Mouse (Mus musculus): ENCODE measurements around the gene Ranbp10. TPM values are rescaled to one million over a fixed set of nuclear protein-coding genes. Genes with fewer than 3 reads are reported as not detected.

Ranbp10 gene
- polyA plus RNA-seq, 1 experiment from 2014 or later = 7.1 TPM

GRCm38 (mm10) chr8:105811061-105811460, 16.1 kb downstream of the Ranbp10 start:
- DNase-seq (ENCODE audit: low spot score) (no peak), ATAC-seq (ENCODE audit: low FRiP score, low TSS enrichment) (0 out of 2 replicates have a peak, but pooled peaks have one; percentile 28)
- H3K36me3 ChIP-seq (ENCODE audit: control insufficient read depth, insufficient read depth, low read length) = no peaks in the 10 kb centered on the region
- no peak for TF ChIP-seq CTCF (IDR thresholded peaks at IDR 0.05; ENCODE audit: low read depth)
- TF ChIP-seq EP300 (optimal IDR thresholded peaks at IDR 0.05) = no peak
- H3K27ac ChIP-seq (replicated peaks) = no peak overlapping the region
- no peaks in the 10 kb centered on the region for H3K27me3 ChIP-seq (ENCODE audit: control insufficient read depth, insufficient read depth, low read length)
- H3K4me3 ChIP-seq (ENCODE audit: low read depth, low read length) = no peak overlapping the region
- H3K4me2 ChIP-seq (replicated peaks; ENCODE audit: low read depth) = no peak overlapping the region
- no peak overlapping the region for H3K9ac ChIP-seq (ENCODE audit: low read length)
- WGBS = 73% methylated on average over 10 of the region's 10 CpGs
- no peaks in the 10 kb centered on the region for H3K4me1 ChIP-seq (replicated peaks; ENCODE audit: control insufficient read depth, insufficient read depth)
- H3K9me3 ChIP-seq (ENCODE audit: control insufficient read depth, low read length) = no peaks in the 10 kb centered on the region

GRCm38 (mm10) chr8:105810245-105810786, 16.8 kb downstream of the Ranbp10 start:
- WGBS = 84% methylated on average over 6 of the region's 6 CpGs
- no peaks in the 10 kb centered on the region for H3K9me3 ChIP-seq (ENCODE audit: control insufficient read depth, low read length)
- TF ChIP-seq CTCF (IDR thresholded peaks at IDR 0.05; ENCODE audit: low read depth) (no peak), EP300 (optimal IDR thresholded peaks at IDR 0.05) (no peak)
- no peak overlapping the region; the same call in 1 of the 2 replicates for H3K27ac ChIP-seq (replicated peaks)
- no peak for DNase-seq (ENCODE audit: low spot score)
- no peaks in the 10 kb centered on the region for H3K27me3 ChIP-seq (ENCODE audit: control insufficient read depth, insufficient read depth, low read length)
- no peaks in the 10 kb centered on the region for H3K36me3 ChIP-seq (ENCODE audit: control insufficient read depth, insufficient read depth, low read length)
- no peak for ATAC-seq (ENCODE audit: low FRiP score, low TSS enrichment)
- H3K9ac ChIP-seq (ENCODE audit: low read length) = no peak overlapping the region
- H3K4me2 ChIP-seq (replicated peaks; ENCODE audit: low read depth) = no peak overlapping the region
- no peaks in the 10 kb centered on the region for H3K4me1 ChIP-seq (replicated peaks; ENCODE audit: control insufficient read depth, insufficient read depth)
- H3K4me3 ChIP-seq (ENCODE audit: low read depth, low read length) = no peak overlapping the region

GRCm38 (mm10) chr8:105808480-105808879, 18.7 kb downstream of the Ranbp10 start:
- 92% methylated on average over 2 of the region's 2 CpGs for WGBS
- Histone ChIP-seq H3K9ac (ENCODE audit: low read length) (no peak overlapping the region), H3K27ac (replicated peaks) (no peak overlapping the region), H3K27me3 (ENCODE audit: control insufficient read depth, insufficient read depth, low read length) (no peaks in the 10 kb centered on the region), H3K4me2 (replicated peaks; ENCODE audit: low read depth) (no peak overlapping the region), H3K4me1 (replicated peaks; ENCODE audit: control insufficient read depth, insufficient read depth) (no peaks in the 10 kb centered on the region), H3K4me3 (ENCODE audit: low read depth, low read length) (no peak overlapping the region), H3K9me3 (ENCODE audit: control insufficient read depth, low read length) (no peaks in the 10 kb centered on the region), H3K36me3 (ENCODE audit: control insufficient read depth, insufficient read depth, low read length) (no peaks in the 10 kb centered on the region)
- DNase-seq (ENCODE audit: low spot score) (no peak), ATAC-seq (ENCODE audit: low FRiP score, low TSS enrichment) (peak; percentile 46; the same call in 1 of the 2 replicates)
- TF ChIP-seq EP300 (optimal IDR thresholded peaks at IDR 0.05) (no peak), CTCF (IDR thresholded peaks at IDR 0.05; ENCODE audit: low read depth) (no peak)

GRCm38 (mm10) chr8:105807766-105808165, 19.4 kb downstream of the Ranbp10 start:
- Histone ChIP-seq H3K4me2 (replicated peaks; ENCODE audit: low read depth) (no peak overlapping the region), H3K27ac (replicated peaks) (no peak overlapping the region), H3K27me3 (ENCODE audit: control insufficient read depth, insufficient read depth, low read length) (no peaks in the 10 kb centered on the region), H3K9me3 (ENCODE audit: control insufficient read depth, low read length) (no peaks in the 10 kb centered on the region), H3K36me3 (ENCODE audit: control insufficient read depth, insufficient read depth, low read length) (no peaks in the 10 kb centered on the region), H3K4me1 (replicated peaks; ENCODE audit: control insufficient read depth, insufficient read depth) (no peaks in the 10 kb centered on the region), H3K4me3 (ENCODE audit: low read depth, low read length) (no peak overlapping the region), H3K9ac (ENCODE audit: low read length) (no peak overlapping the region)
- 73% methylated on average over 5 of the region's 5 CpGs for WGBS
- DNase-seq (ENCODE audit: low spot score) (no peak), ATAC-seq (ENCODE audit: low FRiP score, low TSS enrichment) (no peak)
- no peak for TF ChIP-seq EP300 (optimal IDR thresholded peaks at IDR 0.05)
- no peak for TF ChIP-seq CTCF (IDR thresholded peaks at IDR 0.05; ENCODE audit: low read depth)

- Histone ChIP-seq H3K4me2 (replicated peaks; ENCODE audit: low read depth) (no peak overlapping the region), H3K36me3 (ENCODE audit: control insufficient read depth, insufficient read depth, low read length) (no peaks in the 10 kb centered on the region), H3K27me3 (ENCODE audit: control insufficient read depth, insufficient read depth, low read length) (no peaks in the 10 kb centered on the region), H3K9ac (ENCODE audit: low read length) (no peak overlapping the region), H3K4me3 (ENCODE audit: low read depth, low read length) (no peak overlapping the region), H3K4me1 (replicated peaks; ENCODE audit: control insufficient read depth, insufficient read depth) (no peaks in the 10 kb centered on the region), H3K27ac (replicated peaks) (peak overlapping the region; percentile 1; the same call in 1 of the 2 replicates), H3K9me3 (ENCODE audit: control insufficient read depth, low read length) (no peaks in the 10 kb centered on the region)
- TF ChIP-seq CTCF (IDR thresholded peaks at IDR 0.05; ENCODE audit: low read depth) (no peak), EP300 (optimal IDR thresholded peaks at IDR 0.05) (no peak)
- ATAC-seq (ENCODE audit: low FRiP score, low TSS enrichment) (no peak), DNase-seq (ENCODE audit: low spot score) (no peak)
- WGBS = 77% methylated on average over 1 of the region's 1 CpGs
These were observed 21.2 kb downstream of the Ranbp10 start for GRCm38 (mm10) chr8:105805964-105806363.

- H3K27me3 ChIP-seq (ENCODE audit: control insufficient read depth, insufficient read depth, low read length) = no peaks in the 10 kb centered on the region
- ATAC-seq (ENCODE audit: low FRiP score, low TSS enrichment) = peak; percentile 75
- no peak overlapping the region for H3K4me3 ChIP-seq (ENCODE audit: low read depth, low read length)
- no peaks in the 10 kb centered on the region for H3K36me3 ChIP-seq (ENCODE audit: control insufficient read depth, insufficient read depth, low read length)
- 55% methylated on average over 3 of the region's 3 CpGs for whole genome bisulfite sequencing
- no peak overlapping the region for H3K4me2 ChIP-seq (replicated peaks; ENCODE audit: low read depth)
- H3K9ac ChIP-seq (ENCODE audit: low read length) = no peak overlapping the region
- DNase-seq (ENCODE audit: low spot score) = no peak
- no peaks in the 10 kb centered on the region for H3K9me3 ChIP-seq (ENCODE audit: control insufficient read depth, low read length)
- peak overlapping the region; percentile 31 for H3K27ac ChIP-seq (replicated peaks)
- no peaks in the 10 kb centered on the region for H3K4me1 ChIP-seq (replicated peaks; ENCODE audit: control insufficient read depth, insufficient read depth)
- TF ChIP-seq CTCF (IDR thresholded peaks at IDR 0.05; ENCODE audit: low read depth) = no peak
- no peak for TF ChIP-seq EP300 (optimal IDR thresholded peaks at IDR 0.05)
These were observed 21.8 kb downstream of the Ranbp10 start for GRCm38 (mm10) chr8:105805346-105805745.
